Mouse (Mus musculus) lung, embryonic 15.5 days (tissue): Measurements from ENCODE around the gene Olfr524. TPM values are rescaled to one million over a fixed set of nuclear protein-coding genes. Genes with fewer than 3 reads are reported as not detected.

Experiments
- ATAC-seq: fragments of 200-750 bp; cut with Nextera tagmentation; 2 replicates; pipeline ENCODE4 v1.8.0; 2017; ENCODE audit warnings: moderate number of reproducible peaks, borderline replicate concordance; ENCODE audit not compliant: low FRiP score, low TSS enrichment; ENCODE audit errors: extremely low read depth
- H3K27ac ChIP-seq: fragments of 300-500 bp; sonication (generic); 2 replicates; pipeline ENCODE4 v1.5.1; 2015; ENCODE audit warnings: moderate library complexity, mild to moderate bottlenecking, inconsistent platforms
- H3K27me3 ChIP-seq: fragments of 300-500 bp; sonication (generic); 2 replicates; pipeline ENCODE4 v1.6.1; 2015; ENCODE audit warnings: inconsistent platforms
- H3K36me3 ChIP-seq: fragments of 300-500 bp; sonication (generic); 2 replicates; pipeline ENCODE4 v1.6.1; 2015; ENCODE audit warnings: inconsistent platforms
- H3K4me1 ChIP-seq: fragments of 300-500 bp; sonication (generic); 2 replicates; pipeline ENCODE4 v1.6.1; 2015; ENCODE audit warnings: inconsistent platforms
- H3K4me2 ChIP-seq: fragments of 300-500 bp; sonication (generic); 2 replicates; pipeline ENCODE4 v1.6.1; 2015; ENCODE audit warnings: inconsistent platforms, mild to moderate bottlenecking, moderate library complexity
- H3K4me3 ChIP-seq: fragments of 300-500 bp; sonication (generic); 2 replicates; pipeline ENCODE4 v1.5.1; 2015; ENCODE audit warnings: mild to moderate bottlenecking, inconsistent platforms
- H3K9ac ChIP-seq: fragments of 300-500 bp; sonication (generic); 2 replicates; pipeline ENCODE4 v1.6.1; 2015; ENCODE audit warnings: inconsistent platforms
- H3K9me3 ChIP-seq: fragments of 300-500 bp; sonication (generic); 2 replicates; pipeline ENCODE4 v1.6.1; 2016; ENCODE audit warnings: inconsistent platforms
- WGBS: fragments of 180-500 bp; shearing (Covaris S2); methylation state at CpG from one replicate; pipeline ENCODE4 v1.1.7; 2015; 5-methylcytosine and 5-hydroxymethylcytosine counted together
- polyA plus RNA-seq: library from polyadenylated mRNA; unstranded; fragments of >200 nt; fragmentation: Nextera tagmentation; extraction: Ambion mirVana; gene quantifications from 2 replicates; pipeline ENCODE4 v1.2.1, GENCODE M21; 2015

Gene Olfr524
- polyA plus RNA-seq, 1 experiment from 2014 or later, result 0.05 TPM

DNA sequence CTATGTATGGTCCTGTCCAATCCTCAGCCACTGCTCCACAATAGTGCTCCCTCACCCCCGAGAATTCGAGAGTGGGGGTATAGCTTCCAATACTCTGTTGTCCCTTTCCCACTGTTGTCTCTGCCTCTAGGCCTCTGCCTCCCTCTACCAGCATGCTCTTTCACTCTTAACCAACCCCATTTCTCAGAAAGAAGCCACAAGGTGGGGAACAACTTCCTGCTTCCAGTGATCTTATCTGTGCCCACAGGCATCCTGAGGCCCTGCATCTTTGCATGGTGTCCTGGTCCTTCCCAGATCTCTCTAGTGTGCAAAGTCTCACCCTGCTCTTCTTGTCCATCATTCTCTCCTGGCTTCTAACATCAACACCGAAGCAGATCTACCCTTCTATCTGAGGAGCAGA is 1.1 kb upstream of the Olfr524 start:
- Histone ChIP-seq H3K9ac (no peak overlapping the region), H3K9me3 (no peaks in the 10 kb centered on the region), H3K4me3 (no peak overlapping the region), H3K27ac (no peak overlapping the region), H3K4me1 (no peaks in the 10 kb centered on the region), H3K36me3 (no peaks in the 10 kb centered on the region), H3K4me2 (no peak overlapping the region), H3K27me3 (no peaks in the 10 kb centered on the region)
- 77% methylated on average over 3 of the region's 3 CpGs for WGBS
- ATAC-seq, result no peak

DNA sequence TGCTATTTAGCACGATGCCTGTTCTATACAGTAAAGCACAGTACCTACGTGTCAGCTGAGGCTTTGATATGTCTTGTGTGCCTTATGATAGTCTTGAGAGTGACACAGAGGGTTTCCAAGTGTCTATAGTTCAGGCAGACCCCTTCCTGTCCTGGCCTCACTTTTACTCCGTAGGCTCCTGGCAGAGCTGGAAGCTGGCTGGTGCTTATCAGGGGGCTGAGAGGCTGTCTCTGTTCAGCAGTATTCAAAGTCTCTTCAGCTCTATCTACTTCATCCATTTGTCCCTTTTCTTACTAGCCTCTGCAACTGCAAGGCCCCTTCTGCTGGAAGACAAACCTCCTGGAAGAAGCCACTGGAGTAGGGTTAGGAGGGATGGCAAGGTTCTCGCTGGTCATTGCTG is 4.7 kb downstream of the Olfr524 start:
- Histone ChIP-seq H3K4me3 (no peak overlapping the region), H3K36me3 (no peaks in the 10 kb centered on the region), H3K27me3 (no peaks in the 10 kb centered on the region), H3K9ac (no peak overlapping the region), H3K4me2 (no peak overlapping the region), H3K27ac (no peak overlapping the region), H3K9me3 (no peaks in the 10 kb centered on the region), H3K4me1 (no peaks in the 10 kb centered on the region)
- no peak for ATAC-seq
- WGBS, result 89% methylated on average over 4 of the region's 4 CpGs

DNA sequence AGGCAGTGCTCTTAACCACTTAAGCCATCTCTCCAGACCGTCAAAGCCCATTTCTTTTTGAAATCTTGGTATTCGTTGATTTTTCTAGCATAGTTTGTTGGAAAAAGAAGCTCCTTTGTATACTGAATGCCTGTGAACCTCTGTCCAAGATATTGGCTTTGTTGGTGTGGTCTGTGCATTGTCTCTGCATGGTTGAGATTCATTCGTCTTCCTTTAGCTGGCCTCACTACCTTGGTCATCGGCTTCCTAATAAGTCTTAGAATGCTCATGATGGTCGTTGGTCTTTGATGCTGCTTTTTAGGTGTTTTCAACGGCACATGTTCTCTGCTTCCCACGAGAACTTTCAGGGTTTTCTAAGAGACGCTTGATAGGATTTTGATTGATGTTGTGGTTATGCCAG is 9.8 kb downstream of the Olfr524 start:
- no peaks in the 10 kb centered on the region for H3K4me1 ChIP-seq
- no peak overlapping the region for H3K9ac ChIP-seq
- ATAC-seq, result no peak
- 77% methylated on average over 8 of the region's 8 CpGs for WGBS
- H3K4me2 ChIP-seq, result no peak overlapping the region
- H3K9me3 ChIP-seq, result no peaks in the 10 kb centered on the region
- H3K4me3 ChIP-seq, result no peak overlapping the region
- no peaks in the 10 kb centered on the region for H3K27me3 ChIP-seq
- H3K36me3 ChIP-seq, result no peaks in the 10 kb centered on the region
- no peak overlapping the region for H3K27ac ChIP-seq

DNA sequence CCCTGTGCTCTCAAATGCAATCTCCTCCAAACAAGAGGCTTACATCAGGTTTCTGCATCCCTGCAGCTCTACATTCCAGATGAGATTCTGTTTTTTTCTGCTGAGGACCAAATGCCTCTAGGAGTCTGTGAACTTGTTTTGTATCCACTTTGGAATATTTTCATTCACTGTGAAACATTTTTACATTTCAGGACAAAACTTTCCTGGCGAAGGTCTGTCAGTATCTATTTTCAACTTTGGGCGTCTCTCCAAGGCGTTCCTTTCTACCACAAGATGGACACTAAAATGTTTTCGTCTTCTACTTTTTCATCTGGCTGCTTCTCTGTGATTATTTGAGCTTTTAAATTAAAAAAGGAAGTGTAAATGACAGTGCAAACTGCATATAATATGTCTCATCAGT is 11.7 kb downstream of the Olfr524 start:
- Histone ChIP-seq H3K4me1 (no peaks in the 10 kb centered on the region), H3K9ac (no peak overlapping the region), H3K36me3 (no peaks in the 10 kb centered on the region), H3K27ac (no peak overlapping the region), H3K4me2 (no peak overlapping the region), H3K9me3 (no peaks in the 10 kb centered on the region), H3K27me3 (no peaks in the 10 kb centered on the region), H3K4me3 (no peak overlapping the region)
- 77% methylated on average over 4 of the region's 4 CpGs for WGBS
- no peak for ATAC-seq

DNA sequence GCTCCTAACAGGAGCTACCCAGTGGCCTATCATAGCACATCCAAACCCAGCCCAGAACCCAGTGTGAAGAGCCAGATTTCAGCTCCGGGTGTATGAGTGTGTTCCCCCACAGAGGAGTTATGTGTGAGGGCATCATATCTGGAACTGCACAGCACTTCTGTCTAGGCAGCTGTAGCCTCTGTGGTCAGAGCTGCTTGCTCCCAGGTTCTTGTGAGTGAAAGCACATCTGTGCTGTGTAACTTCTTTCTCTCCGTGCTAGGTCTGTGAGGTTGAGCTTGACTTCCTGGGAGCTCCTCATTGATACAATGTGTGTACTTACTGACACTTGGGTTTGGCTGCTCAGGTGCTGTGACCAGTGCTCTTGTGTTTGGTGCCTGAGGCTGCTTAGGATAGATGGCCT is 12.9 kb downstream of the Olfr524 start:
- no peak for ATAC-seq
- H3K9ac ChIP-seq, result no peak overlapping the region
- no peaks in the 10 kb centered on the region for H3K4me1 ChIP-seq
- H3K27ac ChIP-seq, result no peak overlapping the region
- H3K27me3 ChIP-seq, result no peaks in the 10 kb centered on the region
- no peak overlapping the region for H3K4me3 ChIP-seq
- no peak overlapping the region for H3K4me2 ChIP-seq
- 77% methylated on average over 2 of the region's 2 CpGs for WGBS
- no peaks in the 10 kb centered on the region for H3K9me3 ChIP-seq
- H3K36me3 ChIP-seq, result no peaks in the 10 kb centered on the region

DNA sequence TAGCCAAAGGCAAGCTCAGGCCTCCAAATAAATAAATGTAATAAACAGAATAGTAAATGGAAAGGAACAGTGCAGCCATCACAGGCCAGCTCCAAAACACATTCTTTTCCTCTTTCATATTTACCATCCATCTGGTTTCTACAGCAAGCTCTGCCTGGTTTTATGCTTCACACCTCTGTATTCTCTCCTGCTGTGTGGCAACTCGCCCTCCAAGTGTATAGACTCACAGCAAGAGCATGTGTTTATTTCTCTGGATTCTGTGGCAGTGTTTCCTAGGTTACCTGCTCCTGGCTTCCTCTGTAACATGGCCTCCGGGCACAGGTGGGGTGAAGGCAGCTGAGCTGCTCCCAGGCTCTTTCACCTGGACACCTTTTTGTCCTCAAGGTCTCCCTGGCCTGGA is 13.3 kb downstream of the Olfr524 start:
- H3K4me1 ChIP-seq, result no peaks in the 10 kb centered on the region
- H3K4me3 ChIP-seq, result no peak overlapping the region
- no peak overlapping the region for H3K4me2 ChIP-seq
- WGBS, result 42% methylated on average over 2 of the region's 2 CpGs
- H3K9ac ChIP-seq, result no peak overlapping the region
- no peak for ATAC-seq
- no peaks in the 10 kb centered on the region for H3K36me3 ChIP-seq
- no peaks in the 10 kb centered on the region for H3K27me3 ChIP-seq
- no peaks in the 10 kb centered on the region for H3K9me3 ChIP-seq
- no peak overlapping the region for H3K27ac ChIP-seq

DNA sequence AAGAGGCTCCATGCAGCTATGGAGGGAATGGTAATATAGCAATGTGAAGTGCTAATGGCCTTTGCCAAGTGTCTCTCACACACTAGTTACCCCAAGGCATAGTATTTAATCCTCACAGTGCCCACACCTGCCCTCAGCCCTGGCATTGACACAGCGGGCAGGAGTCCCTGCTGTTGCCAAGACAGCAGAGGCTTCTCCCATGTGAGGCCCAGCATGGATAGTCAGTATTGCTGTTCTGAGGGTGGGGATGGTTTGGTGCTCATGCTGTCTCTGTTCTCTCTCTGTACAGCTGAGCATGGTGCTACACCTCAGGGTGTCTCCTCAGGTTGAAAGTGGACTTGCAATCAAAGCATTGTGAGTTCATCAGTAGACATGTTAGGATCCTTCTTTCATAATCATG is 15.3 kb downstream of the Olfr524 start:
- WGBS, result 94% methylated on average over 1 of the region's 1 CpGs
- H3K4me2 ChIP-seq, result no peak overlapping the region
- no peak for ATAC-seq
- H3K27me3 ChIP-seq, result no peaks in the 10 kb centered on the region
- H3K9me3 ChIP-seq, result no peaks in the 10 kb centered on the region
- H3K36me3 ChIP-seq, result no peaks in the 10 kb centered on the region
- no peak overlapping the region for H3K4me3 ChIP-seq
- H3K9ac ChIP-seq, result no peak overlapping the region
- no peaks in the 10 kb centered on the region for H3K4me1 ChIP-seq
- H3K27ac ChIP-seq, result no peak overlapping the region

DNA sequence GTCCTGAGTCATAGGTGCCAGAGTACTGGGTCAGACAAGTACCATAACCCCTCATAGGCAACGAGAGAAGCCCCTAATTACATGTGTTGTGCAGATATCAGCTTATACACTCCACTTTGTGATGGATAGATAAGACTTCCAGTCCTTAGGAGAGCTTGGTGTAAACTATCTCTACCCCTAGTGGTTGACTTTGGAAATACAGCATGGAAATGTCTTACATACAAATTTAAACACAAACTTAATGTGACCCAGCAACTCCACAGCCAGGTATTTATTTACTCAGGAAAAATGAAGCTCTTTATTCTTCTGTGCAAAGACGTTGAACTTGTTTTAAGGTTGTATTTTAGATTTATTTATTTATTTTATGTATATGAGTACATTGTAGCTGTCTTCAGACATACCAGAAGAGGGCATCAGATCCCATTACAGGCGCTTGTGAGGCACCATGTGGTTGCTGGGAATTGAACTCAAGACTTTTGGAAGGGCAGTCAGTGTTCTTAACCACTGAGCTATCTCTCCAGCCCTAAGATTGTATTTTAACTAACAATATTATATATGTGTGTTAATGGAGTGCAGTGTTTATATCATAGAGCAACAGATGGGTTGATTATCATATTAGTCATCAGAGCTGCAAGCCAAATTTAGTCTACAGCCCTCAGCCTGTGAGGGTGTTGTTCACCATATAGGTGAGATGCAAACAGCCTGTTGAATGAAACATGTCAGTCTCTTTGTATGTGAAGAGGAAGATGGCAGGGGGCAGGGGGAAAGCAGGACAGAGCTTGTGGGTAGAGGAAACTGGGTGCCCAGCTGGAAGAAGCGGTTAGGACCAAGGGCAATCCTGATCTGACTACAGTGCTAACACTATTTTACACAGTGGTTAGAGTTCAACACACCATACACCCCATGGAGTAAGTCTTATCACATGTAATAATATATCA is 17.1 kb downstream of the Olfr524 start:
- Histone ChIP-seq H3K4me1 (no peaks in the 10 kb centered on the region), H3K36me3 (no peaks in the 10 kb centered on the region), H3K4me2 (no peak overlapping the region), H3K4me3 (no peak overlapping the region), H3K9ac (no peak overlapping the region), H3K27ac (no peak overlapping the region), H3K27me3 (no peaks in the 10 kb centered on the region), H3K9me3 (no peaks in the 10 kb centered on the region)
- ATAC-seq, result no peak
- 55% methylated on average over 4 of the region's 4 CpGs for WGBS

DNA sequence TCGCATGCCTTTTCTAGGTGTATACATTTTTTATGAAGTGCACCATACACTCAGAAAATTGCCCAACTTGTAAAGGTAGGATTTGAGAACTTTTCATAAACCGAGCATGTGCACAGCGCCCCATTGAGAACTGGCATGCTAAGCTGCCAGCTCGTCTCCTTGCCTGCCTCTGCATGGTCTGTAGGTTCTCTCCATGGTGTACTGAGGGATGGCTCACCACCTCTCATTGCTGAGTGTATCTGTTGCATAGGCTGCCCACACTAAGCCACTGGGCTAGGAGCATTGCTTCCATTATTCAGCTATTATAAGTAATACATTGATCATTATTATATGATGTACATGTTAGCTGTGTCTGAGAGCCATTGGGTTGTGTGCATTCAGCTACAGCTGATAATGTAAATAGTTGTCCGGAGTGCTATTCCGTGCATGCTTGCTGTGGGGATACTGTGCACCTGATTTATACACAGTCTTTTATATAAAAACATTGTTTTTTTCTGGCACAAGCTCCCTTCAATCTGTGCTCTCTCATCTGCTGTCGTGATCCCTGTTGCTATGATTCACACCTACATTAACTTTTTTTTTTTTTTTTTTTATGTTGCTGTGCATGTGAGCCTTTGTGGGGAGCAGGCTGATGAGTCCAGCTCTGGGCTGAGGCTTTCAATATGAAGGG is 17.9 kb downstream of the Olfr524 start:
- Histone ChIP-seq H3K27ac (no peak overlapping the region), H3K4me2 (no peak overlapping the region), H3K4me3 (no peak overlapping the region), H3K27me3 (no peaks in the 10 kb centered on the region), H3K36me3 (no peaks in the 10 kb centered on the region), H3K9ac (no peak overlapping the region), H3K9me3 (no peaks in the 10 kb centered on the region), H3K4me1 (no peaks in the 10 kb centered on the region)
- ATAC-seq, result no peak
- 80% methylated on average over 7 of the region's 7 CpGs for WGBS

DNA sequence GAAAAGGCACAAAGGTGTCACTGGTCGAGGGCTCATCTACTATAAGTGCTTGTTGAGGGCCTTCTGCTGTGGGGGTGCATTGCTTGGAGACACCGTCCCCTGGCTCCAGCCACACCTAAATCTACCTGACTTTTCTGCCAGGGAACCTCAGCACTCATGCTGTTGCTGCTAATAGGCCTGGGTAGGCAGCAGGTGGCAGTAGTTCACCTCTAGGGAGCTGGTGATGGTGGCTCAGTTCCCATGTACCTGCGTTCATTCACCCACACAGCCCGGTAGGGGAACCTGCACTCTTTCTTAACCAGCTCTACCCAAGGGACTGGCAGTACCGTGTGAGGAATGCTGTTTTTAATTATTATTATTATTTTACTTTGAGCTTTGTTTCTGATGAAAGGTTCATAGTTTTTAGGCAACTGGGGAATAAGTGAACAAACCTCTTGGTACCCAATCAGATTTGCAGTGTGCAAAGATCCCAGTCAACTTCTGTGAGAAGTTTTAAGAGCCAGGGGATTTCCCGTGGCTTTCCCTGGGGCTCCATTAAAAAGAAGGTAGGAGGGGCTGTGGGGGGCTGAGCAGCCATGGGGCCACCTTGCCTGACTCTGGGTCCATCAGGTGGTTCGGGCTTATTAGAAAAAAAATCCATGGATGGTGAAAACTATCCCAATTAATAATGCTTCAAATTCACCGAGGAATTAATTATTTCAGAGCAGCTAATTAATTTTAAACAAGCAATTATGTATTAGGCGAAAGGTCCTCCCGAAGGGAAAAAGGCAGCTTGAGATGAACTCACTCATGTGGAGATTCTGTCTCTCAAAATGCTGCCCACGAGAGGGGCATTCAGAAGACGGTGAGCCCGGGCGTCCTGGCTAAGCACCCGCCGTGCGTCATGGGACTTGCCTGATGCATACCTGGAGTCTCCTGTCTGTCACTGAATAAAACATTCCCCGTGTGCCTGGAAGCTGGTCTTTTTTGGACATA is 18.8 kb downstream of the Olfr524 start:
- ATAC-seq, result no peak
- 59% methylated on average over 18 of the region's 18 CpGs for WGBS
- Histone ChIP-seq H3K27ac (no peak overlapping the region), H3K27me3 (no peaks in the 10 kb centered on the region), H3K4me2 (no peak overlapping the region), H3K9ac (no peak overlapping the region), H3K9me3 (no peaks in the 10 kb centered on the region), H3K4me1 (no peaks in the 10 kb centered on the region), H3K4me3 (no peak overlapping the region), H3K36me3 (no peaks in the 10 kb centered on the region)

DNA sequence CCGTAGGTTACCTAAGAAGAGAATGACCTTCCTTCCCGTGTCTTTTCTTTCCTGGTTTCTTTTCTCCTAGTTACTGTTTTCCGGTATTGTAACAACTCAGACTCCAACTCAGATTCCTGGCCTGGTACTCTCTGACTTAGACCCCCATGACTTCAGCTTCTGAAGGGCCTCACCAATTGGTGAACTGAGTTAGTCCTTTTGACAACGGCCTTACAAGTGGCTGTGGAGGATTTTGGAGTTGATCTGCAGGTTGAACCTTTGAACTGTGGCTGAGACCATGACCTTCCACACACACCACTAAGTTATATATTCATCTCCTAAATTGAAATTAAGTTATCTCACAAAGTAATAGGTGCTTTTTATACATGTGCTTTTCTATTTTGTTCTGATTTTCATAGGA is 21.6 kb downstream of the Olfr524 start:
- no peaks in the 10 kb centered on the region for H3K4me1 ChIP-seq
- H3K36me3 ChIP-seq, result no peaks in the 10 kb centered on the region
- H3K9ac ChIP-seq, result no peak overlapping the region
- H3K4me2 ChIP-seq, result no peak overlapping the region
- ATAC-seq, result no peak
- H3K9me3 ChIP-seq, result no peaks in the 10 kb centered on the region
- no peak overlapping the region for H3K4me3 ChIP-seq
- H3K27ac ChIP-seq, result no peak overlapping the region
- 84% methylated on average over 4 of the region's 4 CpGs for WGBS
- no peaks in the 10 kb centered on the region for H3K27me3 ChIP-seq
